Mouse (Mus musculus): Measurements from ENCODE around the gene Ppp1r3d. TPM values are rescaled to one million over a fixed set of nuclear protein-coding genes. Genes with fewer than 3 reads are reported as not detected.

The Ppp1r3d gene
- total and polyA plus RNA-seq, 3 experiments: not detected

DNA sequence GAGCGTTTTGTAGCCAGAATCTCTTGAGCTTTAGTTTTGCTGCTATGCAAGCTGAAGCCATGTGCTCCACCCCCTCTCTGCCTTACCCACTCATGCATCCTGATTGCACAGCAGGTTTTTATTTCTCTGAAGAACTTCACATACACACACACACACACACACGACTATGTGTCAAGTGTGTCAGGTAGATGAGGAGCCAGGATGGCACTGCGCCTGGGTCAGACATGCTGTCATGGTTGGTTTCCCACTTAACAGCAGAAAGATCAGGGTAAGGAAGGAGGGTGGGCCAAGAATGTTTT lies 827 bp upstream of the Ppp1r3d start:
- dilution Hi-C loops (cut with MboI; ENCODE audit: extremely low pct_ligation_motif_present, extremely low pct_unique_long_range_greater_than_20kb, low sequenced_read_pairs) (no loop called here), in situ Hi-C loops (cut with MboI; ENCODE audit: low pct_ligation_motif_present, low pct_unique_long_range_greater_than_20kb, low sequenced_read_pairs) (no loop called here)
- Histone ChIP-seq H3K36me3 (replicated peaks in 1 of 2; ENCODE audit: control insufficient read depth in 1 of 2, insufficient read depth in 1 of 2, low read length in 1 of 2) (no peaks in the 10 kb centered on the region), H3K4me3 (replicated peaks in 1 of 3; ENCODE audit: low read depth in 2 of 3, low read length in 2 of 3, poor library complexity in 1 of 3) (no peak overlapping the region), H3K9me3 (replicated peaks; ENCODE audit: low read length) (peaks cover 22% of the 10 kb centered on the region), H3K79me2 (replicated peaks; ENCODE audit: control insufficient read depth, extremely low read depth, insufficient read depth, poor library complexity, severe bottlenecking) (no peaks in the 10 kb centered on the region), H3K4me2 (ENCODE audit: insufficient read depth, low read depth, poor library complexity, severe bottlenecking) (no peak overlapping the region), H3K27ac (ENCODE audit: insufficient read depth, low read depth) (no peak overlapping the region), H3K27me3 (replicated peaks) (no peaks in the 10 kb centered on the region), H3K4me1 (ENCODE audit: control insufficient read depth in 1 of 2, insufficient read depth in 2 of 2) (peaks cover 0 to 3% of the 10 kb centered on the region in 2 experiments; a peak in 1 of 4 replicates), H3K9ac (ENCODE audit: insufficient read depth, low read depth) (no peak overlapping the region)
- no peak for DNase-seq (ENCODE audit: extremely low read depth)
- no peak for TF ChIP-seq CTCF (conservative IDR thresholded peaks at IDR 0.05 in 1 of 2, IDR thresholded peaks at IDR 0.05 in 1 of 2; ENCODE audit: low read depth in 2 of 2, low read length in 2 of 2)
- no peak for TF ChIP-seq ELF1 (IDR thresholded peaks at IDR 0.05; ENCODE audit: low read depth, low read length)
- TF ChIP-seq CHD2 (IDR thresholded peaks at IDR 0.05; ENCODE audit: low read length): no peak
- no peak for TF ChIP-seq ZC3H11A (IDR thresholded peaks at IDR 0.05; ENCODE audit: low read depth, low read length)
- TF ChIP-seq MAX (IDR thresholded peaks at IDR 0.05; ENCODE audit: low read length): no peak

DNA sequence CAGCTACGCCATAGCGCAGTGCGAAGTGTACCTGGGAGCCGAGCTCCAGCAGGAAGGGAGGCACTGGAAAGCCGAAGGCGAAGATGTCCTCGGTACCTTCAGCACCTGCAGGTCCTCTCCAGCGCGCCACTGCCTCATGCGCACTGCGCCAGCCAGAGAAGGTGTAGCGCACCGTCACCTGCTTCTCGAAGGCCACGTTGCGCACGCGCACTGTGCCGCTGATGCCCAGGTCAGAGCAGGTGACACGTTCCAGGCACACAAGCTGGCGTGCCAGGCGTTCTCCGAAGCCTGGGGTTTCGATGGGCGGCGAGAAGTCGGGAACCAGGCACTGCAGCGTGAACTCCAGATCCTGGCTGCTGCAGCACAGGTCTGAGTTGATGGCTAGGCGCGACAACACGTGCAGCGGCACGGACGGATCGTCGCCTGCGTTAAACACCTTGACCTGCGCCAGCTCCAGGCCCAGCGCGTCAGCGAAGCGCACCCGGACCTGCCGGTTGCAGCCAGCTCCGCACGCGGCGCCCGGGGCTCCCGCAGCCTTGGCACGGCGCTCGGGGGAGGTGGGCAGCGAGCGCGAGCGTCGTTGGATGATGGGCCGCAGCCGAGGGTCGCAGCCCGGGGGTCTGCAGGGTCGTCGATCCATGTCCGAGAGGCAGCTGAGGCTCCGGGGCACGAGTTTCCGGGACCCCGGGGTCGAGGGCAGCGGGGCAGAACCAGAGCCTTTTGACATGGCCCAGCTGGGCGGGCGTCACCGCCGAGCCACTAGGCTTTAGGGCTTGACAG lies 601 bp downstream of the Ppp1r3d start:
- Histone ChIP-seq H3K27me3 (replicated peaks) (peaks cover 1% of the 10 kb centered on the region), H3K4me3 (replicated peaks in 1 of 3; ENCODE audit: low read depth in 2 of 3, low read length in 2 of 3, poor library complexity in 1 of 3) (no peak overlapping the region), H3K9ac (ENCODE audit: insufficient read depth, low read depth) (no peak overlapping the region), H3K36me3 (replicated peaks in 1 of 2; ENCODE audit: control insufficient read depth in 1 of 2, insufficient read depth in 1 of 2, low read length in 1 of 2) (no peaks in the 10 kb centered on the region), H3K9me3 (replicated peaks; ENCODE audit: low read length) (peaks cover 22% of the 10 kb centered on the region), H3K27ac (ENCODE audit: insufficient read depth, low read depth) (no peak overlapping the region), H3K79me2 (replicated peaks; ENCODE audit: control insufficient read depth, extremely low read depth, insufficient read depth, poor library complexity, severe bottlenecking) (no peaks in the 10 kb centered on the region), H3K4me1 (ENCODE audit: control insufficient read depth in 1 of 2, insufficient read depth in 2 of 2) (peaks cover 0 to 3% of the 10 kb centered on the region in 2 experiments; a peak in 1 of 4 replicates), H3K4me2 (ENCODE audit: insufficient read depth, low read depth, poor library complexity, severe bottlenecking) (no peak overlapping the region)
- no peak for DNase-seq (ENCODE audit: extremely low read depth)
- dilution Hi-C loops (cut with MboI; ENCODE audit: extremely low pct_ligation_motif_present, extremely low pct_unique_long_range_greater_than_20kb, low sequenced_read_pairs): no loop called here
- no peak for TF ChIP-seq UBTF (IDR thresholded peaks at IDR 0.05; ENCODE audit: low read depth, low read length)
- TF ChIP-seq MEF2A (IDR thresholded peaks at IDR 0.05; ENCODE audit: borderline replicate concordance, low read depth, low read length): no peak
- no peak for TF ChIP-seq USF1 (IDR thresholded peaks at IDR 0.05; ENCODE audit: low read depth, low read length)
- in situ Hi-C loops (cut with MboI; ENCODE audit: low pct_ligation_motif_present, low pct_unique_long_range_greater_than_20kb, low sequenced_read_pairs): no loop called here

- Histone ChIP-seq H3K9me3 (replicated peaks; ENCODE audit: low read length) (peaks cover 22% of the 10 kb centered on the region), H3K4me3 (replicated peaks in 1 of 3; ENCODE audit: low read depth in 2 of 3, low read length in 2 of 3, poor library complexity in 1 of 3) (no peak overlapping the region), H3K27ac (ENCODE audit: insufficient read depth, low read depth) (no peak overlapping the region), H3K9ac (ENCODE audit: insufficient read depth, low read depth) (no peak overlapping the region), H3K4me2 (ENCODE audit: insufficient read depth, low read depth, poor library complexity, severe bottlenecking) (no peak overlapping the region), H3K4me1 (ENCODE audit: control insufficient read depth in 1 of 2, insufficient read depth in 2 of 2) (peaks cover 0 to 3% of the 10 kb centered on the region in 2 experiments; a peak in 1 of 4 replicates), H3K79me2 (replicated peaks; ENCODE audit: control insufficient read depth, extremely low read depth, insufficient read depth, poor library complexity, severe bottlenecking) (no peaks in the 10 kb centered on the region), H3K27me3 (replicated peaks) (peaks cover 1% of the 10 kb centered on the region), H3K36me3 (replicated peaks in 1 of 2; ENCODE audit: control insufficient read depth in 1 of 2, insufficient read depth in 1 of 2, low read length in 1 of 2) (no peaks in the 10 kb centered on the region)
- TF ChIP-seq SMC3 (IDR thresholded peaks at IDR 0.05; ENCODE audit: low read depth, low read length): no peak
- TF ChIP-seq CHD1 (IDR thresholded peaks at IDR 0.05; ENCODE audit: low read depth, low read length): no peak
- TF ChIP-seq HCFC1 (IDR thresholded peaks at IDR 0.05; ENCODE audit: low read depth, low read length): no peak
- no peak for TF ChIP-seq JUND (conservative IDR thresholded peaks at IDR 0.05; ENCODE audit: low read depth, low read length)
- TF ChIP-seq MEF2A (IDR thresholded peaks at IDR 0.05; ENCODE audit: borderline replicate concordance, low read depth, low read length): no peak
- no peak for TF ChIP-seq UBTF (IDR thresholded peaks at IDR 0.05; ENCODE audit: low read depth, low read length)
- TF ChIP-seq RCOR1 (conservative IDR thresholded peaks at IDR 0.05; ENCODE audit: low read depth, low read length): no peak
- no peak for TF ChIP-seq E2F4 (IDR thresholded peaks at IDR 0.05; ENCODE audit: insufficient replicate concordance, low read depth, low read length)
- TF ChIP-seq ETS1 (conservative IDR thresholded peaks at IDR 0.05; ENCODE audit: low read depth, low read length): no peak
- no peak for TF ChIP-seq MYC (IDR thresholded peaks at IDR 0.05; ENCODE audit: low read depth, low read length)
- TF ChIP-seq ZKSCAN1 (IDR thresholded peaks at IDR 0.05; ENCODE audit: borderline replicate concordance, low read depth, low read length): no peak
- no peak for TF ChIP-seq PAX5 (IDR thresholded peaks at IDR 0.05; ENCODE audit: low read length)
- no peak for TF ChIP-seq NRF1 (IDR thresholded peaks at IDR 0.05; ENCODE audit: low read depth, low read length)
- TF ChIP-seq ZNF384 (IDR thresholded peaks at IDR 0.05; ENCODE audit: low read depth, low read length): no peak
- no peak for TF ChIP-seq JUN (IDR thresholded peaks at IDR 0.05; ENCODE audit: insufficient read depth, low read depth, low read length)
- TF ChIP-seq ELF1 (IDR thresholded peaks at IDR 0.05; ENCODE audit: low read depth, low read length): no peak
- TF ChIP-seq ZMIZ1 (IDR thresholded peaks at IDR 0.05; ENCODE audit: low read depth, low read length): no peak
- no peak for TF ChIP-seq TBP (conservative IDR thresholded peaks at IDR 0.05; ENCODE audit: low read depth, low read length)
- no peak for TF ChIP-seq BHLHE40 (IDR thresholded peaks at IDR 0.05; ENCODE audit: low read depth, low read length)
- no peak for TF ChIP-seq USF2 (conservative IDR thresholded peaks at IDR 0.05; ENCODE audit: low read depth, low read length)
- dilution Hi-C loops (cut with MboI; ENCODE audit: extremely low pct_ligation_motif_present, extremely low pct_unique_long_range_greater_than_20kb, low sequenced_read_pairs) (no loop called here), in situ Hi-C loops (cut with MboI; ENCODE audit: low pct_ligation_motif_present, low pct_unique_long_range_greater_than_20kb, low sequenced_read_pairs) (no loop called here)
- no peak for DNase-seq (ENCODE audit: extremely low read depth)
These were observed 1.2 kb downstream of the Ppp1r3d start for GRCm38 (mm10) chr2:178413081-178413480.

Data from CH12.LX (cell line).